Mouse (Mus musculus): ENCODE results near the gene Map4k5.
A peak's percentile ranks its signal among the peaks of the same experiment; 100 is the strongest.

Gene Map4k5

GRCm38 (mm10) chr12:69788380-69788779 lies 104.6 kb downstream of the Map4k5 start:
- no peak for DNase-seq (ENCODE audit: low read depth in 2 of 2, low spot score in 2 of 2)

DNA sequence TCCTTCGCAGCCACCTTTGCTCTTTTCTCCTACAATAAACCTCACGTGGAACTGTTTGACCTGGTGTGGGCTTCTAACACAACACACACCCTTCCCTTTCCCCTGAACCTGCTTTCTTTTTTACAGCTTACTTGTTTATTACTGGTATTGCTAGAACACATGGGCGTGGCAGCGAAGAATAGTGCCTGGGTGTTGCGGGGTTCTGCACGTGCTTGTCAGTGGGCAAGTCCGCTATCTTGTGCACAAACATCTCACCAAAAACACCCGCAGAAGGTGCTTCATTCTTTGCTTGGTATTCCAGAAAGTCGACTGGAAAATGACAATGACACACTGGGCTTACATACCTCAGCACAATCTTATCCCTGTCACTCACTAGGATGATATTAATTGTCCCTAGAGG lies 107.5 kb downstream of the Map4k5 start:
- no peak for DNase-seq (ENCODE audit: low read depth in 2 of 2, low spot score in 2 of 2)

DNA sequence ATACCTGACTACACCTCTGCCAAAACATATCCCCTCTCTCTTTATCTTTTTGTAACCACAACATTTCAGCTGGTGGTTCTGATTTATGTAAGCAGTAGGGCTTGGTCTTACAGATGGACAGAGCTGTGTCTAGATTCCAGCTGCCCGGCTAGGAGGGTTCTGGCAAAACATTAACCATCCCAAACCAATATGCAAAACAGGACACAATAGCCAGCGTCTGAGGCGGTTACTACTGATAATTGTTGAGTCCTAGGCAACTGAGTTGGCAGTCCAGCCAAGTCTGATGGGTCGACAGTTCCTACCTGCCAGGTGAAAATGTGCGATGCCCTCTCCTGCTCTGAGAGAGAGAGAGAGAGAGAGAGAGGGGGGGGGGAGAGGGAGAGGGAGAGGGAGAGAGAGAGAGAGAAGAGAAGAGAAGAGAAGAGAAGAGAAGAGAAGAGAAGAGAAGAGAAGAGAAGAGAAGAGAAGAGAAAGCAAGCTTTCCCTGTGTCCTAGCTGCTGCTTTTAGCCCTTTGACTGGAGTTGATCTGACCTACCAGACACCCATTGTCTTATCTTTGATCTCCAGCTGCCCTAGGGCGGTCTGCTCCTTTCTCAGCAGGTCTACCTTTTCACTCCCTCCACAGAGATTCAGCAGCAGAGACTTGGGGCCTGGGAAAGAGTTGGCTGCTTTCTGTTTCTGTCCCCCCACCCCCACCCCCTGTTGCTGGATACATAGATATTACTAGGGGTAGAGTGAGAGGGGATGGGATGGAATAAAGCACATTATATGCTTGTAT lies 109.6 kb downstream of the Map4k5 start:
- no peak for DNase-seq (ENCODE audit: low read depth in 2 of 2, low spot score in 2 of 2)

GRCm38 (mm10) chr12:69781935-69782650 lies 110.9 kb downstream of the Map4k5 start:
- no peak for DNase-seq (ENCODE audit: low read depth in 2 of 2, low spot score in 2 of 2)

DNA sequence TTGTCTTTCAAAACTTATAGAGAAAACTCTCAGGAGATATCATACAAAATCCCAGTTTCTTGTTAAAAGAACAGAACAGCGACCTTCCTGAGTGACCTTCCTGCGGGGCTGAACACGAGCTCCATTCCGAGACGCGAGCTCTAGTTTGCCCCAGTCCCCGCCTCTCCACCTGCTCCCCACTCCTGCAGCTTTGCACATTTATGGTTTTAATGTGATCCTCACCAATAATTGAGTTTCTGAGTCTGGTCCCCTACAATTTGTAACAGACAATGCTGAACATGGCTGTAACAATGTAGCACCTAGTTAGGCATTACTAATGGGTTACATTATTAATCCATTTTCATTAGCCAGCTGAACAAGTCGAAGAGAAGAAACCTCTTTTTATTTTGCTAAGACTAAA lies 111.5 kb downstream of the Map4k5 start:
- DNase-seq (ENCODE audit: low read depth in 2 of 2, low spot score in 2 of 2): no peak

DNA sequence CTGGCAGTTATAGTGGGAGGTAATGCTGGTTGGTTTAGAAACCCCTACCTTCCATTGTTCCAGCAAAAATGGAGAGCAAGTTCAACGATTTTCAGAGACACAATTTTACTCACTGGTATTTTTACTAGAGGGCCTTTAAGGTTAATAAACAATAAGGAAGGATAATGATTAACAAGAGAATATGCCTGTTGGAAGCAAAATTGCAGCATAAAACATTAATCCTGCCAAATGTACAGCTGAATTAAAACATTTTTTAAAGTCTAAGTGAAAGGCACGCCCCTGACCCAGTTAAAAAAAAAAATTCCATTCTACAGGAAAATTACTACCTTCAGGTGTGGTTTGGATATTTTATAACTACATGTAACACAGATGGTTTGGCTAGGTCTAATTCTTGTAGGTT lies 115.0 kb downstream of the Map4k5 start:
- DNase-seq (ENCODE audit: low read depth in 2 of 2, low spot score in 2 of 2): no peak

- DNase-seq (ENCODE audit: low read depth in 2 of 2, low spot score in 2 of 2): no peak
Measured at GRCm38 (mm10) chr12:69777341-69777730, 115.7 kb downstream of the Map4k5 start.

GRCm38 (mm10) chr12:69776607-69777340 lies 116.2 kb downstream of the Map4k5 start:
- DNase-seq (ENCODE audit: low read depth in 2 of 2, low spot score in 2 of 2): no peak

- no peak for DNase-seq (ENCODE audit: low read depth in 2 of 2, low spot score in 2 of 2)
Measured at GRCm38 (mm10) chr12:69768841-69769240, 124.2 kb downstream of the Map4k5 start.

- no peak for DNase-seq (ENCODE audit: low read depth in 2 of 2, low spot score in 2 of 2)
Measured at GRCm38 (mm10) chr12:69767476-69768258, 125.3 kb downstream of the Map4k5 start.

- no peak for DNase-seq (ENCODE audit: low read depth in 2 of 2, low spot score in 2 of 2)
Measured at GRCm38 (mm10) chr12:69766185-69766904, 126.7 kb downstream of the Map4k5 start.

- DNase-seq (ENCODE audit: low read depth in 2 of 2, low spot score in 2 of 2): no peak
Measured at GRCm38 (mm10) chr12:69765543-69765942, 127.5 kb downstream of the Map4k5 start.

- no peak for DNase-seq (ENCODE audit: low read depth in 2 of 2, low spot score in 2 of 2)
Measured at GRCm38 (mm10) chr12:69761603-69762002, 131.4 kb downstream of the Map4k5 start.

- DNase-seq (ENCODE audit: low read depth in 2 of 2, low spot score in 2 of 2): no peak
Measured at GRCm38 (mm10) chr12:69760743-69761406, 132.1 kb downstream of the Map4k5 start.

GRCm38 (mm10) chr12:69760014-69760413 lies 133.0 kb downstream of the Map4k5 start:
- DNase-seq (ENCODE audit: low read depth in 2 of 2, low spot score in 2 of 2): no peak

DNA sequence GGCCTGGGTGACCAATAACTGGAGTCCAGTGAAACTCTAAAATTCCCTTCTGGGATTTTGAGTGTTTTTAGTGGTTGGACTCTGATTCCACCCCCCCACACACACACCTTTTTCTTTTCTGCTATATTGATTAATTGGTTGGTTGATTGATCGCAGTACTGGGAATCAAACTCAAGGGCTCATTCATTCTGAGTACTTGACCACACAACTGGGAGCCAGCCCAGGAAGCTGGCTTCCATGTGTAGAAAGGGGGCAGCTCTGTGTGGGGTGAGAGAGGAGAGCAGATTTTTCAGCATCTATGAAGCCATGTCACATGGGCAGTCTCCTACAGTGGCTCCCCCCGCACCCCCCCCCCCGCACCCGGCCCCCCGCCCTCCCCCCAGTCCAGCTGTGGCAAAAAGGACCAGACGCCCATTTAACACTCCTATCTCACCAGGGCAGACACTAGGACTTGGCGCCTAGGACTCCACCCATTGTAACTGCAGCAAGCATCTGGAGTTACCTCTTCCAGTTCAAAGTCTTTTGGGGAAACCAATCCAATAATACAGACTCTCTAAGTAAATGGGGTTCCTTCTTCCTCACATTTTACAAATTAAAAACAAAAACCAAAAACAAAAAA lies 133.6 kb downstream of the Map4k5 start:
- no peak for DNase-seq (ENCODE audit: low read depth in 2 of 2, low spot score in 2 of 2)

DNA sequence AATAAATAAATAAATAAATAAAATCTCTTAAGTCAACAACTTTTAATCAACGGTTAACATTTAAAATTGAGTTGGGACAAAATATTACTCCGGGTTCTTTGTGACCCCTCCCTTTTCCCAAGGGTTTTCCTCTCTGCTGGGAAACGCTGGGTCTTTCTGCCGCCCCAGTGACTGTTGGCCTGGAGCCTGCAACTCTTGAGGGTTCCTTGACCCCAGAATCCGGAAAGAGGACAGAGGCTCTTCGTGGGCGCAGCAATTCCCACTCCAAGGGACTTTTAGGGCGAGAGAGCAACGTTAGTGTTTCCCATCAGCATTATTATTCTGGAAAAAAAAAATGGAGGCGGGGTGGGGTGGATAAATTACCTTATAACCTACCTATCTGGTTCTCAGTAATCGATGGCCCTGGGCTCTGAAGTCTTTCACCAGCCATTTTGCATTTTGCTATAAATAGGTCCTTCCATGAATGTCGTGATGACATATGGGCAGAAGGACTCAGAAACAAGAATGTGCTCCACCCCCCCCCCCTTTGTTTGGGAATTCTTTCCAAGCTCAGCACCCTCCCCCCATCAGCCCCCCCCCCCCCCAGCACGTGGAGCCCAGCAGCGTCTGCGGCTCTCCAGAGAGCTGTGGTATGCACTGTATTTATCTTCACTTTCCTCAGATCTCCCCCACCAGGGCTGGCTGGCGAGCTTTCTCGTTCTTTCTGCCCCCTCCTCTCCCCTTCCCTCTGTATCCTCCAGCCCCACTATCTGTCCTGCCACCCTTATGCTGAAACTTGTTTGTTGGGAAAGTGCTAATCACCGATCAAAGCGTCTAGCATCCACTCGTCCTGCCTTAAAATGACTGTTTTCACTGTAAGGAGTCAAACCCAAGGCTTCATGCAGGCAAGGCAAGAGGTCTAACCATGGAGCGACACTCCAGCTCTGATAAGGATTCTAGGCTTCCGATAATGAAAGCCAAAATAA lies 134.5 kb downstream of the Map4k5 start:
- DNase-seq (ENCODE audit: low read depth in 2 of 2, low spot score in 2 of 2): no peak

DNA sequence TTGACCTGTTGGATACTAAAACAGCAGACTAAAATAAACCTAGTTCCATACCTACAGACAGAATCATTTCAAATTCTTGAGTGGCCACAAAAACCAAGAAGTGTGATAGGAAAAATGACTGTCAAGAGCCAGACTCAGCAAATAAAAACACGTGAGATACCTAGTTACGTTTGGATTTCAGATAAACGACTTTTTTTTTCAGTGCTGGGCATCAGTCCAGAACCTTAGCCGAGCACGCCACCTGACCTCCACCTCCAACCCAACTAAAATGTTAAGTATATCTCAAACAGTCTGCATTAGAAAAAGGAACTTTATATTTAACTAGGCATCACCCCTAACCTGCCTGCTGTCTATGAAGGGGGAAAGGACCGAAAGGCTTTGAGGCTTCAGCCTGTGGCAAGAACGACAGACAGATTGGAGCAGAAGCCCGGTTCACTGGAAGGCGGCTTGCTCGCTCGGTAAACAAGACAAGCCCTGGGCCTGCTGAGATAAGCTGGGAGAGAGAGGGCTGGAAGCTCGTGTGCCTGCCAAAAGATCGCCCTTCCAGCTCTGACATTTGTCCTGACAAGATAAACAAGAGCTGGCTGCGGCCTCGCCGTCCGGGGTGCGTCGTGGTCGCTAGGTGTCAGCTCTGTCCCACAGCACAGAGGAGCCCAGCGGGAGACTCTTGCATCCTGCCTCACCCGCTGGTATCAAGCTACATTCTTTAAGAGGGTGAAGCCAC lies 135.4 kb downstream of the Map4k5 start:
- DNase-seq (ENCODE audit: low read depth in 2 of 2, low spot score in 2 of 2): peak; percentile 38 to 41
